Mouse (Mus musculus): Measurements from ENCODE around the gene Zfp423. TPM values are rescaled to one million over a fixed set of nuclear protein-coding genes. Genes with fewer than 3 reads are reported as not detected.

The Zfp423 gene
- total RNA-seq, 2 experiments from 2014 or later, result 11.5 to 19.6 TPM

DNA sequence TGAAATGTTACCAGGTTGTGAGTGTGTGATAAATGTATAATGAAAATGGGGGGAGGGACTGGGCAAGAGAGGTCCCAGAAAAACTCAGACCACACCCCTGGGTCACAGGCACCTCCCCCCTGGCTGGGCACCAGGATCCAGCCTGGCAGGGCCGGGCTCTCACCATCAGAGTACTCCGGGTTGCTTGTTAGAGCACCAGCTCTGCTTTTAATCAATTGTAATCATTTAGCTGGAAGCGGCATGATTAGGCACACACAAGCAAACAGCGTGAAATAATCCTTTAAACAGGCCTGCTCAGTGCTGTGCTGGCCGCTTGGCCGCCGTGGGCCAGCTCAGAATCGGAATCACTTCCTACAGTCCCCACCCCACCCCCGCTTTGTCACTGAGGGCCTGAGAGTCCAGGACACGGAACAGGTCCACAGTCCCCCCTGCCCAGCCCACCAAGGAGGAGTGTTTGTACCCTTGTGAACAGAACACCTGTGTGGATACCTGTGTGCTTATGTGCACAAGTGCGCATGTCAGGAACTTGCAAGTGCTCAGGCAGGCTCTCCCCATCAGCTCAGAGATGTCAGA, 279.9 kb downstream of the Zfp423 start:
- intact Hi-C loops (cut with DNase I), result no loop called here
- no peak for DNase-seq

DNA sequence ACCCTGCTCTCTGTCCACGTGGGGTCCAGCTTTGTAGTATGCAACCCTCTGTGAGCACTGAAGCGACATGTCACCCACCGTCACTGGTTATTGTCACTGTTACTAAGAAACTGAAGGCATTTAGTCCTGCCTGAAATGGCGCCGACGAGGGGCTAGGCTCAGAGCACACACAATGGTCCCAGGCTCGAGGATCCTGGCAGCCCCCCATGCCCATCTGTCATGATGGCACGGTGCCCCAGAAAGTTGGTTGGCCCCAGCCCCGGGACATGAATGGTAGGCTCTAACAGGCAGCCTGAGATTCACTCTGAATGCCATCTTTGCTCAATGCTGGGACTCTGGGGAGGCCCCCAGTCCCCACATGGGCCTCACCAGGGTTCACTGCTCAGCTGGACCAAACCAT, 284.0 kb downstream of the Zfp423 start:
- intact Hi-C loops (cut with DNase I), result no loop called here
- no peak for DNase-seq

- DNase-seq, result no peak
- intact Hi-C loops (cut with DNase I), result no loop called here
Measured at GRCm38 (mm10) chr8:87674157-87674556, 285.2 kb downstream of the Zfp423 start.

DNA sequence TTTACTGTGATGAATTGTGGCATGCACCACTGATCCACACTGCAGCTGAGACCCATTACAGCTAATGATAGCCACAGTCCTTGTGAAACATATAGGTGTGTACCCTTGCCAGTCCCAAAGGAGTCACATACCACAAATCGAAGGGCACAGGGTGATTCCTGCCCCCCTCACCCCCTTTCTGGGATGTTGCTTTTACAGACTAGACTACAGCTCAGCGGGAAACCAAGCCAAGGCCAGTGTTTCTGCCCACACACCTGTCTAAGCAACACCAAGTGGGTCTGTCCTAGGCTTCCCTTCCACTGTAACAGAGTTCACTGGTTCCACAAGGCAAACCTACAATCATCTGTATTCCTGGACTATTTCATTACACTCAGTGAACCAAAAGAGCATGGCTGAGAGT, 287.2 kb downstream of the Zfp423 start:
- intact Hi-C loops (cut with DNase I), result no loop called here
- no peak for DNase-seq

DNA sequence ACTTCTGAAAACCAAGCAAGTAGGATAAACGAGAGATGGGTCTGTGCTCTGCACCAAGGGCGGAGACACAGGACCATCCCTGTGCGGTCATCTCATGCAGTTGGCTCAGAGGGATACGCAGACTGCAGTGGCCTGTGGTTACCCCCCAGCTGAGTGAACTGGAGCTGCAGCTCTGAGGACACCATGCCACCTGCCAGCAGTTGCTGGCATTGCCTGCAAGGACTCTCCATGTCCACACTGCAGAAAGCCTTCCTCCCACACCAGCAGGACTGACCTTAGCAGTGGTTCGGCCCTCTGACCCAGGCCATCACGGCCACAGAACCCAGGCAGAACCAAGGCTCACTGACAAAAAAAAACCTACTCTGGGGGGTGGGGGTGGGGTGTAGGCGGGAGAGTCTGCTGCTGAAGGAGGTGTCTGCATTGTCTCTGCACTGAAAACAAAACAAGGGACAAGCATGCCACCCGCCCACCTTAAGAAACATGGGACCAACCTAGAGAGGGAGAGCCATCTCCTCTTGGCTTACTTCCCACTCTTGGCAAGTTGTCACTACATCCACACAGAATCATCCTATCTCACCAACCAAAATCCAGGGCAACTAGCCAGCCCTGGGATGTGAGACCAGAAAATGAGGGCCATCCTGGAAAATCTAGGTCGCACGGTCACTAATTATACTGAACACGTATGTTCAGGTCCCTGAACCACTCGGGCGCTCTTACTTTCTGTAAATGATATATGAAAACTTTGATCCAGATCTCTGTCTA, 288.0 kb downstream of the Zfp423 start:
- intact Hi-C loops (cut with DNase I), result no loop called here
- DNase-seq, result no peak

DNA sequence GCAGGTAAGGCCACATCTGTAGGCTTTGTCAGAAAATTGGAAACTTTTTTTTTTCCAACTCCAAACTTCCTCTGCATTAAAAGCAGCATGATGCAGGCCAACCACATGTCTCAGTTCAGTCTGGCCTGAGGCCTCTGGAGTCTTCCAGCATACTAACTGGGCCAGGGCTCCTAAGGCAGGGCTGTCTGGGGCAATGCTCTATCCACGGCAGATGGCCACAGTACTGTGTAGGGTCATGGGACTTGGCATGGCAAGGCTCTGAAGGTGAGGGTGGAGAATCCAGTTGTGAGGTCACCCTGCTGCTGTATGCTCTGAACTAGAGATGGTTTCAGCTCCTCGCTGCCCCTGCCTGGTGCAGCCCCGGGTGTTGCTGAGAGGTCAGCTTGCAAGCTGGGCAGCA, 289.2 kb downstream of the Zfp423 start:
- DNase-seq, result no peak
- intact Hi-C loops (cut with DNase I), result no loop called here

- intact Hi-C loops (cut with DNase I), result no loop called here
- no peak for DNase-seq
Measured at GRCm38 (mm10) chr8:87668736-87669135, 290.7 kb downstream of the Zfp423 start.

DNA sequence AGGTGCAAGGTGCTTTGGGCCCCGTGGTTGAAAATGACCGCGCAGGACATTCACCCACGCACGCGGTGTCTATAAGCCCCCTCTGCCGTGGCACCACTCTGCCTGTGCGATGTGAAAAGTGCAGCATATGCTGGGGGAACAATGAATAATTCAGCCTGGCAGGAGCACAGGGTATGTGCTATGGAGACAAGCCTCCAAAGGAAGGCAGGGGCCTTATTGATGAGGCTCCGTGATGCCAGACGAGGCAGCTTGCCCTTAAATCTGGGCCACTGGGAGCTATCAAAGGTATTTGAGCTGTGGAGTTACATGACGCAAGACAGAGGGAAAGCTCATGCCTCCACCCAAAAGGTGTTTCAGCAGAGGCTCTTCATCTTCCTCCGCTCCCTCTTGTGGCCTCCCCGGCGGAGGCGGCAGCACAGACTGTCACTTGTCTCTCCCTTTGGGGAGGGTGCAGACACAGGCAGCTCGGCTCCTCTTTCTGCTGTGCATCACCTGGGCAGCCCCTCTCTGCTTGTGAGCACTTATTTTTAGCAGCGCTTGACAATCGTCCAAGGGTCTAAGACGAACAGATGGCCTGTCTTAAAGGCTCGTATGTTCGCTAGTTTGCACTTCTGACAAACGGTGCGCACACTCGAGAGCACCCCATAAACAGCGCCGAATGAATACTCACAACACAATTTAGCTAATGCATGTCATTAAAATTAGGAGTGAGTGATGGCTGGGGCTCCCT, 291.3 kb downstream of the Zfp423 start:
- intact Hi-C loops (cut with DNase I), result no loop called here

GRCm38 (mm10) chr8:87667297-87667696, 292.1 kb downstream of the Zfp423 start:
- no peak for DNase-seq
- intact Hi-C loops (cut with DNase I), result no loop called here

More for the DNA sequence above, 291.3 kb downstream of the Zfp423 start:
- DNase-seq, result no peak

DNA sequence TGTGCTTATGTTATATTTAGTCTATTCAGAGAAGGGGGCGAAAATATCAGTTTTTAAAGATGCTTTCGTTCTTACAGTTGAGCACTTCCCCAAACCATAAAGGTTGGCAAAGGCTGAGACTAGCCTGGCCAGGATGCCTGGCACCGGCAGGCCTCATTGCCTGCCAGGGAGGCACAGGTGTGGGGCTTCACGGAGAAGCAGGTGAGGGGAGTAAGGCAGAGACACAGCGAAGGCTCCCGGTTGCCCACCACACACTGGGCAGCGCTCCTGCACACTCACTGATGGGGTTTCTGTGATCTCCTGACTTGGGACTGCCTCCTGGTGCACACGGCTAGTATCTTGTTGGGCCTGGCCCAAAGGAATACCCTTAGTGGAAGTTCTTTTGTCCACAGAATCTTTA, 294.1 kb downstream of the Zfp423 start:
- intact Hi-C loops (cut with DNase I), result loop anchor here (2.0 kb wide), 1 partner anchor 87 kb away; no protein-coding TSS in a partner anchor
- DNase-seq, result no peak

DNA sequence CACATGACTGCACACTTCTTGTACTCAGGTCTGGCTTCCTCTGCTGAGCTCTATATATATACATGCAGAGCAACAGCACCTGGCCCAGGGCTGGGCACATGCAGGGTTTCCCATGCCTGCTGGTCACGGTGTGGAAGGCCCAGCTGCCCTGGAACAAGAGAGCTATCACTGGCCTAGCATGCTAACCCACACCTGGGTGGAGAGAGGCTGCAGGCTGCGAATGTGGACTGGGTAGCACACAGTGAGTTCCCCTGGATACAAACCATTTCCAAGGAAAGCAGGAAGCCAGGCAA, 295.2 kb downstream of the Zfp423 start:
- DNase-seq, result no peak
- intact Hi-C loops (cut with DNase I), result loop anchor here (2.0 to 5.0 kb wide), 4 partner anchors 72 to 298 kb away; no protein-coding TSS in a partner anchor

GRCm38 (mm10) chr8:87663349-87664216, 295.8 kb downstream of the Zfp423 start:
- intact Hi-C loops (cut with DNase I), result loop anchor here (2.0 to 5.0 kb wide), 4 partner anchors 71 to 299 kb away; no protein-coding TSS in a partner anchor

DNA sequence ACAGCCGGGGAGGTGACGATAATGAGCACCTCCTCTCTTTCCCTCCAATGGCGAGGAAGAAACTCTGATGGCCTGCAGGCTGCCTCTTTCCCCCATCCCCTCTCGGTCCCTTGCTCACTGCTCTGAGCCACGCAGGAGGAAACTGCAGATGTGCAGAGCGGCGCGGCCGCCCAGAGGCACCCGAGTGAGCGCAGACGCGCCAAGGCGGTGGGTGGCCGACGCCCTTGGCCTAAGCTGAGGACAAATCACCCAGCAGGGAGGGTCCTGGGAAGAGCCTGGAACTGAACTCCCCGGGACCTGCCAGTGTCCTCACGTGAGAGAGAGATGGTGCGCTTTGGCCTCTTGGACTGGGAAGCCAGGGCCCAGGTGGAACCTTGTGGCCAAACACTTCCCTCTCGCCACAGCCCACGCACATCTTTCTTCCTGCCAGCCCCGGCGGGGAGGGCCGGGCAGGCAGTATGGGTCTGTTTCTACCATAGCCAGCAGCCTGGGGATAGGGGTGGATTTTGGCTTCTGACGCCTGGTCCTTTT, 296.5 kb downstream of the Zfp423 start:
- intact Hi-C loops (cut with DNase I), result loop anchor here (5.0 kb wide), 3 partner anchors 71 to 299 kb away; no protein-coding TSS in a partner anchor
- DNase-seq, result peak; percentile 39 to 46

More at GRCm38 (mm10) chr8:87663349-87664216, 295.8 kb downstream of the Zfp423 start:
- peak; percentile 74 to 81 for DNase-seq

GRCm38 (mm10) chr8:87662307-87662771, 297.1 kb downstream of the Zfp423 start:
- DNase-seq, result no peak
- intact Hi-C loops (cut with DNase I), result loop anchor here (5.0 kb wide), 3 partner anchors 70 to 300 kb away; no protein-coding TSS in a partner anchor

DNA sequence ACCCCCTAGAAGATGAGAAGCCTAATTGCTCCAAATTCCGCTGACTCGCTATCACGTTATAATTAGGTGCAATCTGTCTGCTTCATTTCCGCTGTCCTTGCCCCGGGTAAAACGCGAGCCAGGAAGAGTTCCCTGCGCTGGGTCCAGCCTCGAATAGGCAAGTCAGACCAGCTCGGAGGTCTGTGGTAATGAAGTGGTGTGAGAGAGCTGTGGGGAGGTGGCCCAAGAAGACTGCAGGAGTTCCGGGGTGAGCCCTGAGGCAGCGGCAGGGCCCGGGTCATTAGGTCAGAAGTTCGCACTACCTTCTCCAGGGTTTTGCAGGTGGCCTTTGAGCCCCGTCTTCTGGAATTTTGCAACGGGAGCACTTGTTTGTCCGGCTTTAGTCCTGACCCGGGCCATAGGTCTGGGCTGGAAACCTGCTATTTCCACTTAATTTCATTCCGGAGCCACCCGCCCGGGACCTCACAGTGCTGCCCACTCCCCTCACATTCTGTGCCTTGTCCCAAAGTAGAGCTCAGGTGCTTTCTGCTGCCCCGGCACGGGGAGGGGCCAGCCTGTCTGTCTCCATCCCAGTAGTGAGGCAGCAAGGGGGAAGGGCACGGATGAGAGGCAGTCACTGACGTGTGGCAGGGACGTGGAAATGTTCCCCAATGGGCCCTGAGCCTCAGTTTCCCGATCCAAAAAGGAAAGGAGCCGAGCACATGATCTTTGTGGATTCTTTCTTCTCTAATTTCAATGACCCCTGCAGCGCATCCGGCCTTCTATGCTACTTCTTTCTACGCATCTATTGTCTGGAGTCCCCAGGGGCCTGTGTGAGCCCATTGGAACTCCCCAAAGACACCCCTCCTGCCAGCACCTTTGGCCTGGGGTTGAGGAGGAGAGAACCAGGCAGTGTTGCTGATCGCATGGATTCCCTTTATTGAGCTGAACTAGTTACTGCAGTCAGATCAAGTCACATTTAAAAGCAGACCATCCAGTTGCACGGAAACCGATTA, 298.2 kb downstream of the Zfp423 start:
- intact Hi-C loops (cut with DNase I), result loop anchor here (5.0 kb wide), 3 partner anchors 69 to 301 kb away; no protein-coding TSS in a partner anchor
- DNase-seq, result no peak

DNA sequence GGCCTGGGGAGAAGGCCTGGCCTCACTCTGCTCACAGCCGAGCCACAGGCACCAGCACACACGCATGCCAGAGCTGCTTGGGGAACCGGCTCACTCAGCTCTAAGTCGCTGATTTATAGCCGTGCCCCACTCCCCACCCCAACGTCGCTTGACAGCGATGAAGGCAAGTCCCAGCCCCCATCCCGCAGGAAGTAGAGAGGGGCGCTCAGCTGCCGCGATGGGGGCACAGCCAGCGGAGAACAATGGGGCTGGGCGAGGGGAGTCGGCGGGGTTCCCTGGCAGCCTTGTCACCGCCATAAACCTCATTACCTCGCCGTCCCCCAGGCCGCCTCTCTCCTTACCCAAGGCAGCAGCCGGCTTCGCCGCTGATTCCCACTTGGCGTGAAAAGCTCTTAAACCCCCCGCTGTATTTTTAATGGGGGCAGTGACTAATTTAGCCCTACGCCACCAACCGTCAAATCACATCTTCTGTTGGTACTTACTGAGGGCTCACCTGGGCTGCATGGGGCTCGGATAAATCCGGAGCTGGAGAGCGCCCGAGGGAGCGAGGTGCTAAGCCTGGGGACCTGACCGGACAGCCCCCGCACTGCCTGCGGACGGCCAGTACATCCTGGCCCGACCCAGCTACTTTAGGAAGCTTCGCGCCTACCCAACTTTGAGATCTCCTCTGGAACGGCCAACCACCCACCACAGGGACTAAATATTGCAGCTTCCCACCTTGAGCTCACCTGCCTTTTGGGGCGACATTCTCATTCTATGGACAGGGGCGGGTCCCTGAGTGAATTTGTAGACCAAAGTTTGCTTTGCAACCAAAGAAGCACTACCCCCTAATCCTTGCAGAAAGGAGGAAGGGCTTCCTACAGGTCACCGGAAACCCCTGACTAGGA, 299.1 kb downstream of the Zfp423 start:
- intact Hi-C loops (cut with DNase I), result loop anchor here (5.0 kb wide), 3 partner anchors 68 to 302 kb away; no protein-coding TSS in a partner anchor
- no peak for DNase-seq

DNA sequence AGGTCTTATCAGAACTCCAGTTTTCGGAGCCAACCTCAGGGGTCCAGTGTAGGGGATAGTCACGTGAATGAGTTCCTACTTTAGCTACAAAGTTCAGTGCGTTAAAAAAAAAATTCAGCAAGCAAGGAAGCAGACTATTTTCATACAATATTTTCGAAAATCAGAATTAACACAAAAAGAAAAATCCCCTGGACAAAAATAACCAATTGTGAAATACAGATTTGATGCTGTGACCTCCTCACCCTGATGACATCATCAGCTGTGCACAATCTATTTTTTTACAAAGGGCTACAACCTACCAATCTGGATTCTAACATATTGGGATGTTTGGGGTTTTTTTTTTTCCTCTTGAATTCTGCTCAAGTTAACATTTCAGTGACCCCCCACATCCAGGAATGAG, 301.9 kb downstream of the Zfp423 start:
- intact Hi-C loops (cut with DNase I), result no loop called here
- no peak for DNase-seq
